Mouse (Mus musculus): Measurements from ENCODE around the gene Stk32c. TPM values are rescaled to one million over a fixed set of nuclear protein-coding genes. Genes with fewer than 3 reads are reported as not detected.

Gene Stk32c
- 1 to 10 TPM; 2.2 to 5.1 TPM for polyA plus RNA-seq (2017; shearing (Covaris generic))

GRCm38 (mm10) chr7:139212754-139213745 is at the start of gene Stk32c, which contains the start of gene Lrrc27:
TSS of gene Stk32c (minus strand) at chr7:139213307.
TSS of gene Lrrc27 (plus strand) at chr7:139212988.

GRCm38 (mm10) chr7:139247881-139248614 is 34.9 kb upstream of the Stk32c start, which contains the start of gene Pwwp2b:
TSS of gene Pwwp2b (plus strand) at chr7:139248482.

GRCm38 (mm10) chr7:139085629-139086194 is 127.4 kb downstream of the Stk32c start, which contains the start of gene Dpysl4:
TSS of gene Dpysl4 (plus strand) at chr7:139086001.

Other genes with a start within 250 kb of the Stk32c start
- gene Dpysl4, start 127.3 kb downstream of the Stk32c start, polyA plus RNA-seq (2017; shearing (Covaris generic)), result not detected
- 1 to 10 TPM in 1 of 2 experiments, under 1 TPM in 1; 0.81 to 1.4 TPM for gene Lrrc27, start 319 bp downstream of the Stk32c start, polyA plus RNA-seq (2017; shearing (Covaris generic))
- gene Pwwp2b, start 35.2 kb upstream of the Stk32c start, polyA plus RNA-seq (2017; shearing (Covaris generic)), result 1 to 10 TPM; 3.4 to 3.5 TPM
- gene Inpp5a, start 175.8 kb upstream of the Stk32c start, polyA plus RNA-seq (2017; shearing (Covaris generic)), result 10 to 100 TPM; 18.6 to 22.7 TPM

Data from activated CD4-positive, CD25-positive, alpha-beta regulatory T cell (primary cell).